Mouse (Mus musculus): ENCODE measurements at regions not wholly inside any gene's neighbourhood (a gene's known extent, or its start where the extent isn't known, plus 50 kb on each side); places are given as distances from the start of the nearest gene placed in this dataset.

- no peak for DNase-seq
Observed at GRCm38 (mm10) chr4:54282934-54283333, 457.1 kb downstream of the Tmem38b start.

GRCm38 (mm10) chr4:54313804-54314203 is 488.0 kb downstream of the Tmem38b start:
- no peak for DNase-seq

GRCm38 (mm10) chr4:54324851-54325250 is 499.0 kb downstream of the Tmem38b start:
- DNase-seq: no peak

- DNase-seq: no peak
Observed at GRCm38 (mm10) chr4:54328273-54328672, 502.4 kb downstream of the Tmem38b start.

- no peak for DNase-seq
Observed at GRCm38 (mm10) chr4:54328711-54329427, 503.0 kb downstream of the Tmem38b start.

GRCm38 (mm10) chr4:54330686-54331085 is 504.8 kb downstream of the Tmem38b start:
- DNase-seq: no peak

GRCm38 (mm10) chr4:54331588-54332211 is 505.9 kb downstream of the Tmem38b start:
- DNase-seq: no peak

GRCm38 (mm10) chr4:54332261-54332660 is 506.4 kb downstream of the Tmem38b start:
- no peak for DNase-seq

GRCm38 (mm10) chr4:54338556-54338955 is 512.7 kb downstream of the Tmem38b start:
- no peak for DNase-seq

GRCm38 (mm10) chr4:54340106-54340505 is 514.3 kb downstream of the Tmem38b start:
- DNase-seq: no peak

GRCm38 (mm10) chr4:54353657-54354390 is 528.0 kb downstream of the Tmem38b start:
- DNase-seq: no peak

GRCm38 (mm10) chr4:54354391-54354726 is 528.5 kb downstream of the Tmem38b start:
- no peak for DNase-seq

- DNase-seq: peak; percentile 17
Observed at GRCm38 (mm10) chr4:54355381-54356040, 529.7 kb downstream of the Tmem38b start.

GRCm38 (mm10) chr4:54356041-54356427 is 530.2 kb downstream of the Tmem38b start:
- no peak for DNase-seq

GRCm38 (mm10) chr4:54370909-54371308 is 545.1 kb downstream of the Tmem38b start:
- no peak for DNase-seq

- DNase-seq: no peak
Observed at GRCm38 (mm10) chr4:54371418-54371957, 545.6 kb downstream of the Tmem38b start.

GRCm38 (mm10) chr4:54373606-54374005 is 547.8 kb downstream of the Tmem38b start:
- DNase-seq: no peak

GRCm38 (mm10) chr4:54374457-54374856 is 548.6 kb downstream of the Tmem38b start:
- DNase-seq: no peak

- DNase-seq: no peak
Observed at GRCm38 (mm10) chr4:54387460-54387859, 557.4 kb upstream of the Zfp462 start.

- DNase-seq: no peak
Observed at GRCm38 (mm10) chr4:54391536-54392208, 553.2 kb upstream of the Zfp462 start.

- DNase-seq: no peak
Observed at GRCm38 (mm10) chr4:54406151-54406550, 538.7 kb upstream of the Zfp462 start.

GRCm38 (mm10) chr4:54407930-54408329 is 536.9 kb upstream of the Zfp462 start:
- DNase-seq: no peak

- no peak for DNase-seq
Observed at GRCm38 (mm10) chr4:54430789-54431188, 514.1 kb upstream of the Zfp462 start.

Data from lung, postnatal 14 days (tissue).